19 mouse cellular contexts compared by ENCODE assay signal in the genomic region with DNA sequence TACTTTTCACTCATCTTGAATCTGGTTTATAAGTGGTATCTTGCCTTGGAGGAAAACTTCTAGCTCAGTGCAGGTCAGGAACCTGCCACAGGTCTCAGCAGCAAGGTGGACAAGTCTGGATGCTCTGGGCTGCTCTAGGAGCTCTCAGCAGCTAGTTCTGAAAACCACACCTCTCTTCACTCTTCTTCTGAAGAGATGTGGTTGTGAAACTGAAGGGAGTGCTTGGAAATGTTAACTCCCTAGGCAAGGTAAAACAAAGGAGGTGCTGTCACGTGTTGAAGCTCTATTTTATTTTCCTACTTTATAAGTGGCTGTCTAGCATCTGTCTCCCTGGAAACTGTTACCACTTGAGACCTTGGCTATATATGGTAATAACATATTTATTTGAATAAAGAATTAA.
"Had no signal": no experiment of that assay in that cellular context is flagged by ENCODE, and none has a peak within 500 bp of the region (broad histone marks: within the 10 kb centered on the region; RNA-seq: fewer than 3 reads in every experiment).

No protein-coding gene starts in this region.

- H3K27me3 ChIP-seq: midbrain, embryonic 12.5 days; neural tube, embryonic 13.5 days; neural tube, embryonic 15.5 days had no signal

- ATAC-seq: midbrain, embryonic 16.5 days had no signal

- H3K27ac ChIP-seq: liver, embryonic 14.5 days; midbrain, embryonic 10.5 days; midbrain, embryonic 12.5 days; neural tube, embryonic 13.5 days; neural tube, embryonic 15.5 days had no signal

- H3K36me3 ChIP-seq: midbrain, embryonic 12.5 days; neural tube, embryonic 15.5 days had no signal

- H3K4me3 ChIP-seq: midbrain, embryonic 10.5 days; midbrain, embryonic 12.5 days; myocyte; neural tube, embryonic 13.5 days; neural tube, embryonic 15.5 days had no signal

- DNase-seq: liver; lung, embryonic 14.5 days; midbrain, embryonic 14.5 days; retina, postnatal 1 day; right cerebral cortex, adult 18-20 months; right cerebral cortex, postnatal 25 days; right cerebral cortex, postnatal 4 days; spleen, adult 18-20 months; thymus, adult 18-20 months; thymus, postnatal 14 days; thymus, postnatal 36 days had no signal

- H3K9ac ChIP-seq: liver, embryonic 14.5 days; lung, embryonic 14.5 days; midbrain, embryonic 12.5 days; neural tube, embryonic 13.5 days; neural tube, embryonic 15.5 days had no signal

- H3K4me2 ChIP-seq: liver, embryonic 11.5 days; lung, embryonic 14.5 days; midbrain, embryonic 12.5 days; neural tube, embryonic 13.5 days; neural tube, embryonic 15.5 days had no signal
